Mouse (Mus musculus): ENCODE measurements around the gene Olfr1418.
A peak's percentile ranks its signal among the peaks of the same experiment; 100 is the strongest.
"Not testable (repeated sequence)": the region's sequence is repeated elsewhere in the genome, so short reads cannot be mapped to it uniquely, and the experiment has no call there.

The Olfr1418 gene

GRCm38 (mm10) chr19:11860966-11861365 lies at the start of gene Olfr1418:
Gene Olfr1418 (minus strand): TSS chr19:11861066.
- DNase-seq (ENCODE audit: low spot score in 2 of 2), result no peak

- no peak for DNase-seq (ENCODE audit: low spot score in 2 of 2)
These were observed 25.4 kb upstream of the Olfr1418 start, which contains the start of gene Olfr1420 for GRCm38 (mm10) chr19:11886265-11886664. Gene Olfr1420 (plus strand): TSS chr19:11886565.

GRCm38 (mm10) chr19:11878404-11878803 lies 17.5 kb upstream of the Olfr1418 start:
- not testable (repeated sequence) for DNase-seq (ENCODE audit: low spot score in 2 of 2)

- no peak for DNase-seq (ENCODE audit: low spot score in 2 of 2)
These were observed 14.1 kb upstream of the Olfr1418 start, which contains the start of gene Olfr1419 for GRCm38 (mm10) chr19:11875006-11875405. Gene Olfr1419 (minus strand): TSS chr19:11875106.

GRCm38 (mm10) chr19:11867837-11868236 lies 7.0 kb upstream of the Olfr1418 start:
- no peak for DNase-seq (ENCODE audit: low spot score in 2 of 2)

GRCm38 (mm10) chr19:11856506-11856905 lies 4.4 kb downstream of the Olfr1418 start:
- DNase-seq (ENCODE audit: low spot score in 2 of 2), result no peak

GRCm38 (mm10) chr19:11854821-11855220 lies 6.0 kb downstream of the Olfr1418 start:
- no peak for DNase-seq (ENCODE audit: low spot score in 2 of 2)

- no peak for DNase-seq (ENCODE audit: low spot score in 2 of 2)
These were observed 8.2 kb downstream of the Olfr1418 start for GRCm38 (mm10) chr19:11852652-11853051.

- no peak for DNase-seq (ENCODE audit: low spot score in 2 of 2)
These were observed 14.5 kb downstream of the Olfr1418 start for GRCm38 (mm10) chr19:11846333-11846732.

GRCm38 (mm10) chr19:11839119-11839518 lies 21.7 kb downstream of the Olfr1418 start, which contains the start of gene Olfr1417:
Gene Olfr1417 (minus strand): TSS chr19:11839219.
- no peak for DNase-seq (ENCODE audit: low spot score in 2 of 2)

- DNase-seq (ENCODE audit: low spot score in 2 of 2), result no peak
These were observed 37.4 kb downstream of the Olfr1418 start for GRCm38 (mm10) chr19:11823346-11824065.

GRCm38 (mm10) chr19:11820211-11820610 lies 40.7 kb downstream of the Olfr1418 start:
- DNase-seq (ENCODE audit: low spot score in 2 of 2), result no peak

- DNase-seq (ENCODE audit: low spot score in 2 of 2), result peak in 1 of 2 experiments; percentile 60
These were observed 41.1 kb downstream of the Olfr1418 start for GRCm38 (mm10) chr19:11819800-11820199.

- DNase-seq (ENCODE audit: low spot score in 2 of 2), result no peak
These were observed 41.6 kb downstream of the Olfr1418 start, which contains the start of gene Stx3 for GRCm38 (mm10) chr19:11819143-11819700. Gene Stx3 (minus strand): TSS chr19:11819403.

- peak; percentile 13 to 32 for DNase-seq (ENCODE audit: low spot score in 2 of 2)
These were observed 42.4 kb downstream of the Olfr1418 start for GRCm38 (mm10) chr19:11818199-11819142.

- no peak for DNase-seq (ENCODE audit: low spot score in 2 of 2)
These were observed 43.3 kb downstream of the Olfr1418 start for GRCm38 (mm10) chr19:11817586-11817985.

- DNase-seq (ENCODE audit: low spot score in 2 of 2), result no peak
These were observed 44.2 kb downstream of the Olfr1418 start for GRCm38 (mm10) chr19:11816706-11817105.

- DNase-seq (ENCODE audit: low spot score in 2 of 2), result no peak
These were observed 46.0 kb downstream of the Olfr1418 start for GRCm38 (mm10) chr19:11814742-11815333.

GRCm38 (mm10) chr19:11813649-11814048 lies 47.2 kb downstream of the Olfr1418 start:
- no peak for DNase-seq (ENCODE audit: low spot score in 2 of 2)

GRCm38 (mm10) chr19:11813136-11813535 lies 47.7 kb downstream of the Olfr1418 start:
- DNase-seq (ENCODE audit: low spot score in 2 of 2), result no peak

GRCm38 (mm10) chr19:11811688-11812365 lies 49.0 kb downstream of the Olfr1418 start:
- no peak for DNase-seq (ENCODE audit: low spot score in 2 of 2)
